ENCODE assay signal across 17 mouse cellular contexts in the genomic region with DNA sequence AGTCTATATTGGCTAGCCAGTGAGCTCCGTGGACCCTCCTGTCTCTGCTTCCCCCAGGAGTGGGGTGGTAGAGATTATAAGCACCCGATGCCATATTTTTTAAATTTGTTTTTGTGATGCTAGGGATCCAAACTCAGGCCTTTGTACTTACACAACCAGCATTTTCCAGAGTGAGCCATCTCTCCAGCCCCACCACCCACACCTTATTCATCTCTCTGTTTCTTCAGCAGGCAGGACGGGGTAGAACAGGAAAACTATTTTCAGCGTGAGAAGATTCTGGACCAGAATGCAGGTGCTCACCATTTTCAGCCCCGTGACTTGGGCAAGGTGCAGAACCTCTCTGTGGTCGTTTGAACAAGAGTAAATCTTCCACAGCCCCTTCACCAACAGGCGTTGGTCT.
"Had no signal": no experiment of that assay in that cellular context is flagged by ENCODE, and none has a peak within 500 bp of the region (broad histone marks: within the 10 kb centered on the region; RNA-seq: fewer than 3 reads in every experiment).

No protein-coding gene starts in this region.

- DNase-seq: gastrocnemius, postnatal 14 days; gastrocnemius, postnatal 36 days; heart, adult 11 months; heart, adult 2 months; heart, postnatal 14 days; heart, postnatal 36 days; kidney, adult 11 months; kidney, adult 2 months; kidney, adult 9 months; kidney, postnatal 14 days; kidney, postnatal 36 days; layer of hippocampus, adult 9-11 months; layer of hippocampus, postnatal 36 days; left cerebral cortex, postnatal 4 days had no signal

- ATAC-seq: hindbrain, postnatal 0 days; intestine, embryonic 16.5 days; liver, embryonic 12.5 days had no signal
